In genomic region chr14:100749737-100750541, GRCm38 (mm10) we compare ENCODE assay signal across 8 mouse cellular contexts.
DNase-seq lines count a peak whose midpoint lies in the region; ATAC-seq lines count a peak whose summit lies in the region.

No protein-coding gene starts in this region.

- peak overlapping the region; percentile 30; the same call in 1 of the 2 replicates for H3K9ac ChIP-seq in embryonic facial prominence, embryonic 12.5 days
- H3K9ac ChIP-seq in midbrain, embryonic 11.5 days (ENCODE audit: low read length): peak overlapping the region; percentile 63
- 0 out of 2 replicates have a peak overlapping the region, but pooled peaks have one; percentile 2 for H3K9ac ChIP-seq in stomach, embryonic 14.5 days (replicated peaks; ENCODE audit: low read depth, low read length)

- peak overlapping the region; percentile 41 for H3K4me3 ChIP-seq in embryonic facial prominence, embryonic 12.5 days
- H3K4me3 ChIP-seq in midbrain, embryonic 11.5 days (ENCODE audit: low read depth, low read length): peak overlapping the region; percentile 29
- H3K4me3 ChIP-seq in stomach, embryonic 14.5 days (ENCODE audit: low read depth, low read length): peak overlapping the region; percentile 25

- ATAC-seq in embryonic facial prominence, embryonic 12.5 days (ENCODE audit: insufficient number of reproducible peaks, insufficient read depth, low FRiP score, low TSS enrichment): peak; percentile 95
- peak; percentile 97 for ATAC-seq in midbrain, embryonic 11.5 days (ENCODE audit: low FRiP score)
- ATAC-seq in stomach, embryonic 14.5 days (ENCODE audit: insufficient number of reproducible peaks, insufficient read depth, low FRiP score, low read depth): peak; percentile 95

- peak overlapping the region; percentile 61 for H3K4me2 ChIP-seq in embryonic facial prominence, embryonic 12.5 days (replicated peaks)
- H3K4me2 ChIP-seq in midbrain, embryonic 11.5 days: peak overlapping the region; percentile 49
- H3K4me2 ChIP-seq in stomach, embryonic 14.5 days (replicated peaks; ENCODE audit: low read depth, low read length): peak overlapping the region; percentile 49

- H3K27me3 ChIP-seq in embryonic facial prominence, embryonic 12.5 days: no peaks in the 10 kb centered on the region
- H3K27me3 ChIP-seq in midbrain, embryonic 11.5 days (ENCODE audit: control insufficient read depth, insufficient read depth, low read length): no peaks in the 10 kb centered on the region
- no peaks in the 10 kb centered on the region for H3K27me3 ChIP-seq in stomach, embryonic 14.5 days (ENCODE audit: control insufficient read depth, insufficient read depth, low read length)

- peak; percentile 73 to 78 for DNase-seq in adrenal gland, postnatal 36 days
- DNase-seq in heart, adult 18-20 months: peak; percentile 73 to 88
- DNase-seq in kidney, adult 18-20 months: peak; percentile 29
- DNase-seq in left cerebral cortex, postnatal 36 days (ENCODE audit: low spot score in 2 of 2): peak; percentile 47 to 57
- peak; percentile 92 for DNase-seq in midbrain, embryonic 11.5 days (ENCODE audit: low spot score, missing footprints)
- DNase-seq in natural killer cell, adult 2 months (ENCODE audit: low spot score in 2 of 2): no peak

- H3K9me3 ChIP-seq in embryonic facial prominence, embryonic 12.5 days: no peaks in the 10 kb centered on the region
- no peaks in the 10 kb centered on the region for H3K9me3 ChIP-seq in midbrain, embryonic 11.5 days (ENCODE audit: control insufficient read depth, low read length)
- H3K9me3 ChIP-seq in stomach, embryonic 14.5 days (ENCODE audit: control insufficient read depth, low read depth, low read length): no peaks in the 10 kb centered on the region

- peak overlapping the region; percentile 86 for H3K27ac ChIP-seq in embryonic facial prominence, embryonic 12.5 days
- peak overlapping the region; percentile 41; the same call in 1 of the 2 replicates for H3K27ac ChIP-seq in midbrain, embryonic 11.5 days (ENCODE audit: low read depth, low read length)
- peak overlapping the region; percentile 84 for H3K27ac ChIP-seq in stomach, embryonic 14.5 days (ENCODE audit: low read length)

- H3K36me3 ChIP-seq in embryonic facial prominence, embryonic 12.5 days: no peaks in the 10 kb centered on the region
- no peaks in the 10 kb centered on the region for H3K36me3 ChIP-seq in midbrain, embryonic 11.5 days (ENCODE audit: control insufficient read depth, insufficient read depth, low read length)
- no peaks in the 10 kb centered on the region for H3K36me3 ChIP-seq in stomach, embryonic 14.5 days (ENCODE audit: control insufficient read depth, insufficient read depth, low read length)

- 7% methylated on average over 19 of the region's 19 CpGs for WGBS in embryonic facial prominence, embryonic 12.5 days
- WGBS in midbrain, embryonic 11.5 days: 19% methylated on average over 18 of the region's 19 CpGs
- 10% methylated on average over 19 of the region's 19 CpGs for whole genome bisulfite sequencing in stomach, embryonic 14.5 days

- H3K4me1 ChIP-seq in embryonic facial prominence, embryonic 12.5 days: peaks cover 5% of the 10 kb centered on the region; the same call in 1 of the 2 replicates
- H3K4me1 ChIP-seq in midbrain, embryonic 11.5 days (ENCODE audit: control insufficient read depth, insufficient read depth, low read length): peaks cover 2% of the 10 kb centered on the region; the same call in 1 of the 2 replicates
- H3K4me1 ChIP-seq in stomach, embryonic 14.5 days (ENCODE audit: control insufficient read depth, insufficient read depth, low read length): peaks cover 3% of the 10 kb centered on the region; the same call in 1 of the 2 replicates

- intact Hi-C loops in left cerebral cortex, postnatal 36 days (cut with DNase I): no loop called here

Comparison
In these comparisons a context has a peak if more than half of its experiments do, and no peak if none do; other contexts are left out.
1. DNase-seq: peak in adrenal gland, postnatal 36 days (2 of 2), heart, adult 18-20 months (2 of 2), kidney, adult 18-20 months (single experiment), left cerebral cortex, postnatal 36 days (2 of 2) and midbrain, embryonic 11.5 days (single experiment); none in natural killer cell, adult 2 months (0 of 2).
2. H3K9ac ChIP-seq: peak in every context shown above with its lines; median percentile 63 in midbrain, embryonic 11.5 days; 30 in embryonic facial prominence, embryonic 12.5 days; 2 in stomach, embryonic 14.5 days.
3. Peak in every context shown above with its lines, with median percentiles within 50 percentile points of each other: ATAC-seq, H3K27ac ChIP-seq, H3K4me2 ChIP-seq and H3K4me3 ChIP-seq.